Mouse (Mus musculus) NIH3T3 (cell line): ENCODE measurements at regions not wholly inside any gene's neighbourhood (a gene's known extent, or its start where the extent isn't known, plus 50 kb on each side); places are given as distances from the start of the nearest gene placed in this dataset.

Experiments used
- DNase-seq: peaks from one replicate; pipeline ENCODE4 v3.0.0-alpha.2; 2012; ENCODE audit warnings: low read depth

GRCm38 (mm10) chr15:43926034-43926433 lies 3791.9 kb downstream of the 9330182O14Rik start:
- DNase-seq: no peak

DNA sequence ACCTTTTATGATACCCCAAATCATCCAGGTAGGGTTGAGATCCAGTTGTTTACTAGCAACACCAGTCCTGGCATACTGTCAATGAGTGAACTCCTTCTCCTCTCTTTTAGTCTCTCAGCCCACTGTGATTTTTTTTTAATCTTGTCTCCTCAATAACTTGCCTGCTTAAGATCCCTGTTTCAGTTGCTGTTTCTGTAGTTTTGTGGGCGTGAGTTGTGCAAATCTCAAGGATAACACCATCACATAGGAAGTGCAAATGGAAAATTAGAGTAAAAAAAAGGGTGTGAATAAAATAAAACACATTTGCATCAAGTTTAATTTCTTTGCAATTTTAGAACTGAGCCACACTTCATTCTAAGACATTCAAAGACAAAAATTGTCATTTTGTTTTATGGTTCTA lies 3799.4 kb downstream of the 9330182O14Rik start:
- DNase-seq: no peak

DNA sequence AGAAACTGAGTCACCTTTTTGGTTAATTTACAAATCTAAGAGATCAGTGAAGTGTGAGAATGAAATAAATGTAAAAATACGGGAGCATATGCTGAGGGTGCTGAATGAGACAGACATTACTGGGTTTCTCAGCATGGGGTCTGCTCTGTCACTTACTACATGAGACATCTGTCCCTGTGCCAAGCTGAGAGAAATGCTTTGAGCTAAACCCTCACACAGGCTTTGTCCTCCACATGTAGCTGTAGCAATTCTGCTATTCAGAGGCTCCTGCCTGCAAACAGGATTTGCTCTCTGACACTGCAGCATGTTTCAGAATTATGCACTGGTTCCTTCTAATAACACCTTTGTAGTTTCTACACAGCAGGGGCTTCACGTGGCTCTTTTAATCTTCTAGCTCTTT lies 3806.3 kb downstream of the 9330182O14Rik start:
- DNase-seq: no peak

DNA sequence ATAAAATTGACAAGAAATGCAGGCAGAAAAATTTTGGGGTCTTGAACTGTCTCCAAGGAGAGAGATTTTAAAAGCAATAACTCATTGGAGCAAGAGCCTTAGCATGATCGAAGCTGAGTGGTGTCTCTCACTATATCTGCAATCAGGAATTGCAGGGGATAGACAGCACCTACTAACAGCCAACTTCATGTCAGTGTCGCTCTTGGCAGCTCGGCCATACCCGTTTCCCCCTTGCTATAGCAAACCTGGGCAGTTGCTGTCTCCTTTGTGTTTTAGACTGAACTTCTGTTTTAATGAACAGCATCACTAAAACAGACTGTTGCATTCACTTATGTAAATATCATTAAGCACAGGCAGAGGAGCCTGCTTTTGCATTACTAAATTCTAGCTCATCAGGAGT lies 3806.7 kb downstream of the 9330182O14Rik start:
- DNase-seq: no peak

GRCm38 (mm10) chr15:43942002-43942660 lies 3808.0 kb downstream of the 9330182O14Rik start:
- DNase-seq: no peak

DNA sequence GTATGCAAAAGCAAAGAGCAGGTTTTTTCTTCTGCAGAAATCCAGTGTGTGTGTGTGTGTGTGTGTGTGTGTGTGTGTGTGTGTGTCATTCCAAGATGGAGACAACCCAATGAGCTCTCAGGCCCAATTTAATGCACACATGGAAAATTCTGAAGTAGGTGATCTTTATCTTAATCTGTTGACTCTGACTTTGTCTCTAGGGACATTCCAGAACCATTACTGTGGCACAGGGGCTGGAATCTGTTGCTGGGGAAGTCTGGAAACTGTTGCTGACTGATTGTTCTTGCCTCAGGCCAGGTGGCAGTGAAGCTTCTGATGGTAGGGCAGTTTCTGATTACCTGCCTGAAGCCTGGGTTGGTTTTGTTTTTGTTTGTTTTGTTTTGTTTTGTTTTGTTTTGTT lies 3850.8 kb downstream of the 9330182O14Rik start:
- DNase-seq: peak; percentile 2

DNA sequence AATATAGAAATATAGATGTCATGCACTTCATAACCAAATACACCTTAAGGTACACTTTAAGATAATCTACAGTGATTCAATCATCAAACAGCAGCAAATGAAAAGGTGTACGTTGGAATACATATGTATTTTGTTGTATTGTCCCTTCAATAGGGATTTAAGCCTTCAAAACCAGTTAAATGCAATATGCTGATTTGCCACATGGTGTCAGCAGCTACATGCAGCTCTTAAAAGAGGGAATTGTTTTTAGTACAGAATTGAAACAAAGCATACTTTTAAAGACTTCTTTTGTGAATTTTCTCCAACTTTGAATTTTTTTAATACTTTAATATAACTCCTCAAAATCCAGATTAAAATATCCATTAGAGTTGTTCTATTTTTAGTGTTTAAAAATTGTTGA lies 3857.1 kb downstream of the 9330182O14Rik start:
- peak; percentile 73 for DNase-seq

GRCm38 (mm10) chr15:43992936-43993335 lies 3858.8 kb downstream of the 9330182O14Rik start:
- no peak for DNase-seq

DNA sequence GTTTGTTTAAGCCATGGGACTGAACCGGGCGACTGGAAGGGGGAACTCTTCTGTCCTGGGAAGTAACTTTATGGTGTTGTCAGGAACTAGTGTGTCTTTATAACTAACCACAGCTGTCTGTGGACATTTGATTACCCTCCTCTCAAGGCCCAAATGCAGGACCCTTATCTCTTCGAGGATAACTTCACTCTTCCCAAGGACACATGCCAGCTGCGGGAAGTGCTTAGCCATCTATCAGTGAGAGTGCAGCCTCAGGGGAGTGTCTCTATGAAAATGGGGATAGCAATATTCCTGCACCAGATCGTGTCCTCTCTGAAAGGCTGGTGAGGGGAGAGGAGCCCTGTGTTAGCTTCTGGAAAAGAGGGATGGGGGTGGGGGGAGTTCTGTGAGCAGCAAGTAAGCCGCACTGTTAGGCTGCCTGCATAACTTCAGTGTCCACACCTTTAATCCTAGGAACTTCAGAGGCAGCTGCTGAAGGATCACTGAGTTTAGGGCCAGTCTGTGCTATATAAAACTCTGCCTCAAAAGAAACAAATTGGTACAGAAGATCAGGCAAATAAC lies 3892.4 kb downstream of the 9330182O14Rik start:
- no peak for DNase-seq

DNA sequence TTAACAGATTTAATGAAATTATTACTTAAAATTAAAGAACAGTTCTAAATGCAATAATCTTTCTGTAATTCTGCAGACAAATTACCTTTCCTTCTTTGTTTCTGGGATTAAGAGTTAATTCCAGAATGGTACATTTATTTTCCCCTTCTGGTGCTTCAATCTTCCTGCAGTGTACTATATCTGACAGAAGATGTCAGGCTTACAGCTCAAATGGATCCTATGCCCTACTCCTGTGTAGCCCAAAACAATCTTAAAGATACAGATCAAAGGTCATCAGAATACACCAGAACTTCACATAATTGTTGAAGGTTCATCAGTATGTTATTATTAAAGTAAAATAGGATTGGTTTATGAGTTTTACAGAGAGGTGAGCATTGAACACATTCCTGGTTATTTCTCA lies 3901.7 kb downstream of the 9330182O14Rik start:
- DNase-seq: no peak

GRCm38 (mm10) chr15:44037893-44038292 lies 3903.7 kb downstream of the 9330182O14Rik start:
- DNase-seq: no peak

DNA sequence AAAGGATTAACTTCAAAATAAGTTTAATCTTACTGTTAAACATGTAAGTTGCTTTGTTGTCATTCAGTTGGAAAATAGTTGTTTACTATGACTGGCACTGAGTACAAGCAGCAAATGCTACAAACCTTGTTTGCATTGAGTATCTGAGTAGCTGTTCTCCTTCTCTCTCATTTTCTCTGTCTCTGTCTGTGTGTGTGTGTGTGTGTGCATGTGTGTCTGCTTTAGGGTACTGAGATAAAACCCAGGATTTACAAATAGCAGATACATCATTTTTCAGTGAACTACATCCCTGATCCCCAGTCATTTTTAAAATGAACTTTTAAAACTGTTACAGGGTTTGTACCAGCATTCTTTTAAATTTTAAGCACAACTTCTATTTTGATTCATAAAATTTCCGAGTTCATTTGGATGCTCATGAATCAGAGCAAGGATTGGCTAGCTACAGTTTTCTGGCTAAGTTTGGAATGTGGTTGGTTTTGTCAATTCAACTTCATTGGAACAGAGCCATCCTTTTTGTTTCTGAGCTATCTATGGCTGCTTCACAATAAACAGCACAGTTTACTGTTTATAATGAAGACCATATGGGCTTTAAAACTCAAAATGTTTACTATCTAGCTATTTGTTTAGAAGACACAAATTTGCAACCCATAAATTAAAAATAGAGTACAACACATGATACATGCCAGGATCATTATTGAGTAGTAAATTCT lies 3916.6 kb downstream of the 9330182O14Rik start:
- no peak for DNase-seq

GRCm38 (mm10) chr15:44064855-44065254 lies 3930.7 kb downstream of the 9330182O14Rik start:
- DNase-seq: no peak

DNA sequence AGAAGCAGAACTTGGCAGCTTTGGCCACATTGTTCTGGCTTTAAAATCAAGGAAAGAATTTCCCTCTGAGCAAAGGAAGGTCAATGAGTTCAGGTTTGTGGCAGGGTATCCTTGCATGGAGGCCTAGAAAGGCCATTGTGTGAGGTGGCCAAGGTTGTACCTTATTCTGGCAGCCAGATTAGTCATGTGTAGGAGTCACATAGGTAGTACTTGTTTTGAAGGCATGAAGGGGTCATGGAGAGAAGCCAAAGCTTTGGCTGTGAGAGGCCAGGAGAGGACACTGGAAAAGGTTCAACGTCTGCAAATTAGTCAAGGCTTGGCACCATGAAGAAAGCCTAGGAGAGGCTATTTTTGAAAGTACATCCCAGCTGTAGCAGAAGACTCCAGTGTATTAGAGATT lies 3949.5 kb downstream of the 9330182O14Rik start:
- DNase-seq: no peak

DNA sequence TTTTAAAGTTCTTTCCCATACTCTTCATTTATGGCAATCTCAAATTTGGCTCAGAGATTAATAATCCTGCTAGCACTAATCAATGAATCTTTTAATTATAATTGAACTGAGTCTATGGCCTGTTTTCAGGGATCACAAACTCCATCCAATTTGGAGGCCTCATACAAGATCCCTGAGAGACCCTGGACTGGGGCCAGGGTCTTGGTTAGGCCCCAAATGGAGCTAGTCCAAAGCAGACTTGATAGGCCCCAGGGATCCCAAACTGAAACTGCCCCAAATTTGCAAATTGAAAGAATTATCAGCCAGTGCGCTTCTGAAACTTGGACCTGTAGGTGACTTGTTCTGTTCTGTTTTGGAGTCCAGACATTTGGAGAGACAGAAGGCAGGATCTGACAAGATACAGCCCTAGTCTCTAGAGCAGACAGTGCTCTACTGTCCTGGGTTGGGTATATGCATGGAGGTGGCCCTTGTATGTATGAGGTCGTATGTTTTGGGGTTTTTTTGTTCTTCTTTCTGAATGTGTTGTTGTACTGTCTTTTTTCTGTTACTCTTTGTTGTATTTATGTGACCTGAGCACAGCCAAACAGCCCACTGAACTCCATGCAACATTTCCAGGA lies 3978.3 kb downstream of the 9330182O14Rik start:
- DNase-seq: no peak

GRCm38 (mm10) chr15:44134213-44134612 lies 4000.0 kb downstream of the 9330182O14Rik start:
- DNase-seq: no peak
